Mouse (Mus musculus) R1 (cell line): ENCODE data around the gene Trim47.

Experiments used
- DNase-seq: peaks from one replicate; pipeline ENCODE4 v3.0.0-alpha.2; 2018; ENCODE audit warnings: low read depth, low spot score

Gene Trim47

GRCm38 (mm10) chr11:116138096-116138467, 11.1 kb upstream of the Trim47 start:
- peak; percentile 41 for DNase-seq

GRCm38 (mm10) chr11:116134171-116134570, 7.2 kb upstream of the Trim47 start:
- DNase-seq: no peak

GRCm38 (mm10) chr11:116133497-116133896, 6.5 kb upstream of the Trim47 start:
- DNase-seq: no peak

DNA sequence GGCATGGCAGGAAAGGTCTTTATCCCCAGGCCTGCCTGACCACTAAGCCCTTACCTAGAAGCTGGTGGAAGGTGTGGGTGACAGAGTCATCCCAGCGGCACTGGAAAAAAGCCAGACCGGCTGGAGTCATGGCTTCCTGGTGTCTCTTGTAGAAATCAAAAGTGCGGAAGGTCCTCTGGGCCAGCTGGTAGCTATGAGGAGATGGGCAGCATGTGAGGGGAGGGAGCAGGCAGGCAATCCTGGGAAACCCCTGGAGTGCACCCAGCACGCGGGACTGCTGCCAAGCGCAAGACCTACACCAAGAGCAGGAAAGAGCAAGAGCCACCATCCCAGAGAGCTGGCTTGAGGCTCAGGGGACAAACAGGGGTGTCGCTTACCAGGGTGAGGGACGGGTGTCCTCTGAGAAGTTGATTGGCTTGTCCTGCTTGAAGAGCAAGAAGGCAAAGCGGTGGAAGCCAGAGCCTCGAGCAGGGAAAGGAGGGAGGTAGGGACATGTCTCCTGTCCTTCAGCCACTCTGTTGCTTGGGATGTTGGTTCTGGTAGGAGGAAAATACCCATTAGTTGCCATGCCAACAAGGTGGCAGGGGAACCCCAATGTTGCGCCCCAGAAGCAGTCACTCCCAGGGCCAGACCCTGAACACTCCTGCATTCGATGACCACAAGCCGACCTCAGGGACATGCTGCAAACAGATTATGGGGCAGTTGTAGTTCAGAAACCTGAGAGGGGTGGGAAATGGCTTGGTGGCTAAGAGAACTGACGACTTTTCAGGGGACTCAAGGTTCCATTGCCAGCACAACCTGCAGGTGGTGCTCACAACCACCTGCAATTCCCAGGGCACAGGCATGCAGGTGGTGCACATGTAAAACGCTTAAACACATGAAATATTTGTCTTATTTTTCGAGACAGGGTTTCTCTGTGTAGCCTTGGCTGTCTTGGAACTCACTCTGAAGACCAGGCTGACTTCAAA, 5.6 kb upstream of the Trim47 start:
- DNase-seq: peak; percentile 45

GRCm38 (mm10) chr11:116131349-116132170, 4.5 kb upstream of the Trim47 start:
- DNase-seq: no peak

DNA sequence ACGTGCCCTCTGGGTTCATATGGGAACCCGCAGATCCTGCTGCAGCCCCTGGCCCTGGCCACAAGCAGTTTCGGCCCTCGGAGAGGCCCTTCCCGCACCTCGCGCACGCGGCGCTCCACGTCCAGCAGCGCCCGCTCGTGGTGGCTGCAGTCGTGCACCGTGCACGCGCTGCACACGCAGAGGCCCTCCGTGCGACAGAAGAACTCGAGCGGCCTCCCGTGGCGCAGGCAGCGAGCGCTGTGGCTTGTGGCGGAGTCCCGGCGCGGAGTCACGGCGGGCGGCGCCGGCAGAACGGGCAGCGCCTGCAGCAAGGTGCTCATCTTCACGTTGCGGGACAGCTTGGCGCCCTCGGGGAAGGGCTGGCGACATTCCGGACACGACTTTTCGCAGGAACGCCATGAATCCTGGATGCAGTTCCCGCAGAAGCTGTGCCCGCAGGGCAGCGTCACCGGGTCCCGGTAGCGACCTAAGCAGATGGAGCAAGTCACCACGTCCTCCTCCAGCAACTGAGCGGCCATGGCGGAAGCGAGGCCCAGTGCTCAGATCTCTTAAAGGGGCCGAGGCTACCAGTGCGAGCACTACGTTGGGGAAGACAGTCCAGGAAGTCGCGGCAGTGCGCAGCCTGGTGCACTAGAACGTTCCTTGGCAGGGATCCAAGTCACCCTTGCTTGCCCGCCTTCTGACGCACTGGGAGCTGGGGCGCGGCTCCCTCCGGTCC, 3.6 kb upstream of the Trim47 start, which contains the start of gene Trim65:
TSS of gene Trim65 (minus strand) at position 641 of the 718 bp plus-strand sequence.
- DNase-seq: peak; percentile 66

DNA sequence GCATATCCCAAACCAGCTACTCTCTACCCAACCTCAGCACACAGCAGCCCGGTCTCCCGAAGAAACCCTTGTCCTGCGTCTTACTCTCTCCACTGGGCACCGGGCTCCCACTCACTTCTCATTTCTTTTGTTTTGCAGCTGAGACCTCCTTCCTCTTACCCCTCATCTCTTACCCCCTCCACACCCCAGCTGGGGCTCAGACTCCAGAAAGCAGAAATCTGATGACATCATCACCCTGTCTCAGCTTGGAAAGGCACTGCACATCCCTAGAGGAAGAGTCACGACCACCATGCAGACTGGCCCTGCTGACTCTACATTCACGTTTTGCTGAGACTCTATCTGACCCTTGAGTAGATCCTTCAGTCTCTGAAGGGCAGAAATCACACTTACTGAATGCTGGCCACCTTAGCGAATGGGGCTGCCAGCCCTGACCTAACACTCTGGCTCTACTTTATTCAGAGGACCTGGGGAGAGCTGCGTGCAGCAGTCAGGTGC, 3.0 kb upstream of the Trim47 start:
- no peak for DNase-seq

GRCm38 (mm10) chr11:116129091-116129790, 2.2 kb upstream of the Trim47 start:
- no peak for DNase-seq

- DNase-seq: no peak
These were observed 976 bp upstream of the Trim47 start for GRCm38 (mm10) chr11:116127986-116128385.

GRCm38 (mm10) chr11:116126261-116126660, 749 bp downstream of the Trim47 start:
- DNase-seq: no peak

GRCm38 (mm10) chr11:116121731-116122245, 5.2 kb downstream of the Trim47 start:
- DNase-seq: peak; percentile 58

GRCm38 (mm10) chr11:116117819-116118218, 9.2 kb downstream of the Trim47 start:
- DNase-seq: peak; percentile 84

- no peak for DNase-seq
These were observed 9.8 kb downstream of the Trim47 start for GRCm38 (mm10) chr11:116117241-116117640.

GRCm38 (mm10) chr11:116111611-116112203, 15.3 kb downstream of the Trim47 start:
- peak; percentile 62 for DNase-seq

GRCm38 (mm10) chr11:116111067-116111466, 15.9 kb downstream of the Trim47 start:
- DNase-seq: no peak

- DNase-seq: no peak
These were observed 16.5 kb downstream of the Trim47 start for GRCm38 (mm10) chr11:116110540-116110939.

- no peak for DNase-seq
These were observed 16.9 kb downstream of the Trim47 start for GRCm38 (mm10) chr11:116110131-116110530.

DNA sequence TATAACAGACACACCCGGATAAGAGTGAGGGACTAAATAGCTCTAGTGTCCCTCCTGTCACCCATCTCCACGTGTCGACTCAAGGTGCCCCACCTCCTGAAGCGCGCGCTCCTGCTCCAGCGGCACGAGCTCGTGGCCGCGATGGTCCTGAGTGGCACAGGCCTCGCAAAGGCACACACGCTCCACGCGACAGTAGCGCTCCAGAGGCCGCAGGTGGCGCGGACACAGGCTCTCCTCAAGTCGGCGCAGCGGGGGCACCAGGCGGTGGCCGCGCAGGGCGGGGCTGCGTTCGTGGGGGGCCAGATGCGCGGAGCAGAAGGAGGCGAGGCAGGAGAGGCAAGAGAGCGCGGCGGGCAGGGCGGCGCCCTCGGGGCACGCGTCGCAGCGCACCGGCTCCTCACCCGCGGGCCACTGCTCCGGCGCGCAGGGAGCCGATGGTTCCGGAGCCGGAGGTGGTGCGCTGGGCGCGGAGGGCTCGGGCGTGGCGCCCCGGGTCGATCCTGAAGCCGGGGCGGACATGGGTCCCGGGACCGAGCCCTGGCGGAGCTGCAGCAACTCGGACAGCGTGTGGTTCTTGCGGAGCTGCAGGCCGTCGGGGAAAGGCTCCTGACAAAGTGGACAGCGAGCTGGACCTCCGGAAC, 17.4 kb downstream of the Trim47 start:
- DNase-seq: no peak

GRCm38 (mm10) chr11:116108464-116109137, 18.4 kb downstream of the Trim47 start:
- DNase-seq: no peak
